Mouse (Mus musculus): ENCODE results near the gene Neo1. TPM values are rescaled to one million over a fixed set of nuclear protein-coding genes. Genes with fewer than 3 reads are reported as not detected.
A peak's percentile ranks its signal among the peaks of the same experiment; 100 is the strongest.
"Not testable (repeated sequence)": the region's sequence is repeated elsewhere in the genome, so short reads cannot be mapped to it uniquely, and the experiment has no call there.

The Neo1 gene
- polyA plus RNA-seq, 1 experiment from 2014 or later = 41.7 TPM

DNA sequence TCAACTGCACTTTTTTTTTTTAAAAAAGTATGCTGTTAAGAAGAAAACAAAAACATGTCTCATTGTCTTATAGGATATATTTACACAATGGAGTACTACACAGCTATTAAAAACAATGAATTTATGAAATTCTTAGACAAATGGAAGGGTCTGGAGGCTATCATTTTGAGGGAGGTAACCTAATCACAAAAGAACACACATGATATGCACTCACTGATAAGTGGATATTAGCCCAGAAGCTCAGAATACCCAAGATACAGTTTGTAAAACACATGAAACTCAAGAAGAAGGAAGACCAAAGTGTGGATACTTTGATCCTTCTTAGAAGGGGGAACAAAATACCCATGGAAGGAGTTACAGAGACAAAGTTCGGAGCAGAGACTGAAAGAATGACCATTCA lies 90.3 kb downstream of the Neo1 start:
- H3K4me1 ChIP-seq (ENCODE audit: control insufficient read depth, insufficient read depth, low read length); ATAC-seq; H3K27ac ChIP-seq (ENCODE audit: low read depth, low read length); DNase-seq (ENCODE audit: low spot score); H3K4me3 ChIP-seq (ENCODE audit: low read depth, low read length); H3K9ac ChIP-seq (ENCODE audit: low read length); H3K9me3 ChIP-seq (replicated peaks; ENCODE audit: control insufficient read depth, low read length); H3K36me3 ChIP-seq (ENCODE audit: control insufficient read depth, insufficient read depth, low read length); H3K4me2 ChIP-seq (ENCODE audit: low read length); H3K27me3 ChIP-seq (replicated peaks; ENCODE audit: control insufficient read depth, insufficient read depth, low read length): not testable (repeated sequence)
- WGBS = 95% methylated on average over 1 of the region's 1 CpGs

DNA sequence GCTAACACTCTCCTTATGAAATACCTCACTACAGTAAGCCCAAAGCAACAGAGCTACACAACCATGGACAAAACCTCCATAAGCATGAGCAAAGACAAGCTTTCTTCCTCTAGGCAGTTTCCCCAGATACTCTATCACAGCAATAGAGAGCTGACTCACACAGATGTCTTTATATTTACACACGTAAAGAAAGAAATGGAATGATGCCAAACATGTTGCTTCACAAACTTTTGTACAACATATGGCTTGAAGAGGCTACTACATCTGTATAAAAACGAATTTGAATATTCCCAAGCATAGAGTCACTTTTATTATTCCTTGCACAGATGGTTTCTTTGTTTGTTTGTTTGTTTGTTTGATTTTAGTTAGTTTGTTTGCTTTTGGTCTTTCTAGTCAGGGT lies 101.5 kb downstream of the Neo1 start:
- ATAC-seq = no peak

DNA sequence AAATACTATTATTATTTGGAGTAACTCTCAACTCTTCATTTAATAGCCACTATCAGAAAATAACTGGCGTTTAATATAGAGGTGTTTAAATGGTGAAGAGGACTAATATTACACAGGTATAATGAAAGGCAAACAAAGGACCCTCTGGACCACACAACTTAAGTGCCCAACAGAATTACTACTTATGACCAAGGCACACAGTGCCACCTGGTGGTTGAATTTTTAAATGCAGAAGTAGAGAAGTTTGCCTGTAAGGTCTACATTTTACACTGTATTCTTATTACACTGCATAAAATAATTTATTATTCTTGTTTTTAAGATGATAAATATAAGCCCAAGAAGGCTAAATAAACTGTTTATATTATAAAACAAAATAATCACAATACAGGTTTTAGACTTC lies 108.1 kb downstream of the Neo1 start:
- H3K4me1 ChIP-seq (ENCODE audit: control insufficient read depth, insufficient read depth, low read length) = no peaks in the 10 kb centered on the region
- WGBS = 26% methylated on average over 1 of the region's 1 CpGs
- peaks cover 8% of the 10 kb centered on the region for H3K36me3 ChIP-seq (ENCODE audit: control insufficient read depth, insufficient read depth, low read length)
- no peak overlapping the region for H3K27ac ChIP-seq (ENCODE audit: low read depth, low read length)
- no peaks in the 10 kb centered on the region for H3K9me3 ChIP-seq (replicated peaks; ENCODE audit: control insufficient read depth, low read length)
- DNase-seq (ENCODE audit: low spot score) (peak; percentile 84), ATAC-seq (no peak)
- no peaks in the 10 kb centered on the region for H3K27me3 ChIP-seq (replicated peaks; ENCODE audit: control insufficient read depth, insufficient read depth, low read length)
- no peak overlapping the region for H3K4me2 ChIP-seq (ENCODE audit: low read length)
- no peak overlapping the region for H3K9ac ChIP-seq (ENCODE audit: low read length)
- H3K4me3 ChIP-seq (ENCODE audit: low read depth, low read length) = no peak overlapping the region

More for the DNA sequence above, 101.5 kb downstream of the Neo1 start:
- Histone ChIP-seq H3K4me3 (ENCODE audit: low read depth, low read length) (no peak overlapping the region), H3K27ac (ENCODE audit: low read depth, low read length) (no peak overlapping the region), H3K4me1 (ENCODE audit: control insufficient read depth, insufficient read depth, low read length) (no peaks in the 10 kb centered on the region), H3K9ac (ENCODE audit: low read length) (no peak overlapping the region), H3K36me3 (ENCODE audit: control insufficient read depth, insufficient read depth, low read length) (peaks cover 4% of the 10 kb centered on the region), H3K4me2 (ENCODE audit: low read length) (no peak overlapping the region), H3K9me3 (replicated peaks; ENCODE audit: control insufficient read depth, low read length) (no peaks in the 10 kb centered on the region), H3K27me3 (replicated peaks; ENCODE audit: control insufficient read depth, insufficient read depth, low read length) (no peaks in the 10 kb centered on the region)
- DNase-seq (ENCODE audit: low spot score) = peak; percentile 14
- WGBS = 86% methylated on average over 2 of the region's 2 CpGs

DNA sequence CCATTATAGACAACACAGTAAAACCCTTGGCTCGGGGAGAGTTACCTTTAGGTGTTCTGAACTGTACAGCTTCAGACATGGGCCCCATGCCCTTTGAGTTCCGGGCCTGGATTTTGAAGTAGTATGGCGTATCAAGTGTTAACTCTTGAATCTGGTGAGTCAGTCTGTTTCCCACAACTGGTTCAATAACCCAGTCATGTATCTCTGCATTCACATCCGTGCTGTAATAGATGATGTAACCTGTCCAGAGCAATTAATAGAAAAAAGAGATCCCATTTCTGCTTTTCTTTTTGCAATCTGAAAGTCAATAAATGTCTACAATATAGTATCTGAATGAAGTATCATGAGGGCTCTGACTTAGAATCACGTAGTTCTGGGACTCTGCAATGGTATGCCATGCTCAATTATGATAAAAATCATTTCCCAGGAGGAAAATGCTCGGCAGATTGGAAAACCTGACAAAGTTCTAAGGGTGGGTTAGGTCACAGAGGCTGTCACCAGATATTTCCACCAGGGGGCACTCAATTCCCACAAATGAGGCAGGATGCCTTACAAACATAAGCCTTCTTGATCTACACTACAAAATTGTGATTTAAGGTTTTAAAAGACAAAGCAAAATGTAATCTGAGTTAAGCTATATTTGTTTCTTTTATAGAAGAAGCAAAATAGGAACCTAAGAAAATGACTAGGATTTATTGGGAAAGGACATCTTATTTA lies 133.2 kb downstream of the Neo1 start:
- ATAC-seq = no peak
- Histone ChIP-seq H3K27ac (ENCODE audit: low read depth, low read length) (no peak overlapping the region), H3K27me3 (replicated peaks; ENCODE audit: control insufficient read depth, insufficient read depth, low read length) (no peaks in the 10 kb centered on the region), H3K9ac (ENCODE audit: low read length) (no peak overlapping the region), H3K4me2 (ENCODE audit: low read length) (no peak overlapping the region), H3K4me3 (ENCODE audit: low read depth, low read length) (no peak overlapping the region), H3K36me3 (ENCODE audit: control insufficient read depth, insufficient read depth, low read length) (peaks cover 52% of the 10 kb centered on the region), H3K9me3 (replicated peaks; ENCODE audit: control insufficient read depth, low read length) (no peaks in the 10 kb centered on the region), H3K4me1 (ENCODE audit: control insufficient read depth, insufficient read depth, low read length) (no peaks in the 10 kb centered on the region)
- WGBS = 63% methylated on average over 6 of the region's 6 CpGs
- DNase-seq (ENCODE audit: low spot score) = peak; percentile 82

DNA sequence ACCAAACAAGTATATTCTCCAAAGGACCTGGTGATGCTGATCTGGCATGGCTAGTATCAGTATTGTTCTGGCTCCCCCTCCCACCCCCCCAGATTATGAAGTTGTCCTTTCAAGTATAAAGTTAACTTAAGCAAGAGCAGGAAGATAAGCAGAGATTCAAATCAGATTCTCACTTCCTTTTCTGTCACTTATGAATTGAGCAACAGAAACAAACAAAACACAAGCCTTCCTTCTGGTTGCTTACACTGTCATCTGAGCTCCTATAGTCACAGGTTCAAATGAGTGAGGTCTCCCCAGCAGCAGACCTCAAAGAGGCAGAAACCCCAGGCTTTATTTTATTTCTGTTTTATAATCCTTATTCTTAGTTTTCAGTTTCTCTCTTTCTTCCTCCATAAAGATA lies 136.6 kb downstream of the Neo1 start:
- Histone ChIP-seq H3K27me3 (replicated peaks; ENCODE audit: control insufficient read depth, insufficient read depth, low read length) (no peaks in the 10 kb centered on the region), H3K36me3 (ENCODE audit: control insufficient read depth, insufficient read depth, low read length) (peaks cover 37% of the 10 kb centered on the region)

DNA sequence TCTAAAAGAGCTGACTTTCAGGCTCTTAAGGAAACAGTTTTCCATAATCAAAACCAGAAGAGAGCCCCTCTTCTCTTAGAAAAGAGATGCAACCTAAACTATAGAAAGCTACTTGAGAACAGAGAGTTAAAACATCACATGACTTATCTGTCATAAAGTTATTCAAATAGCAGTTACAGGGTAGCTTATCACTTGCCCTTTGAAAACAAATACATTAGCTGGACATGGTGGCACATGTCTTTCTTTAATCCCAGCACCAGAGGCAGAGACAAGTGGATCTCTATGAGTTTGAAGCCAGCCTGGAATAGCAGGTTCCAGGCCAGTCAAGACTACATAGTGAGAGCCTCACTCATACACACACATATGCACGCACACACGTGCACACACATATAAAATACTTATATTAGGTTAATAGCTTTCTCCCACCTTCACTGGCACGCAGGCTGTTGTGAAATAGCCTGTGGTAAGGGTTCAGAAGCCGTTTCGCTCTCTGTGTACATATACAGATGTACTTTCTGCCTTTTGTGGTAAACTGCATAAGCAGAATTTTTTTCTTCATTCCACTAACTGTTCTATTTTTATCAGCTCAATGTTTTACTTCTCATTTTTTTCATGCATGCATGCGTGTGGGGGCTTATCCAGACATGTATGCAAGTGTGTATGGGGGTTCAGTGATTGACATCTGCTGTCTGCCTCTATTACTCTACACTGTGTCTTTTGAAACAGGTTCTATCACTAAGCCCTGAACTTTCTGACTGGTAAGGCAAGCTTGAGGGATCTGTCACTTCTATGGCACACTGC lies 144.2 kb downstream of the Neo1 start:
- H3K27me3 ChIP-seq (replicated peaks; ENCODE audit: control insufficient read depth, insufficient read depth, low read length) = no peaks in the 10 kb centered on the region
- H3K4me3 ChIP-seq (ENCODE audit: low read depth, low read length) = no peak overlapping the region
- H3K27ac ChIP-seq (ENCODE audit: low read depth, low read length) = no peak overlapping the region
- WGBS = 92% methylated on average over 6 of the region's 6 CpGs
- ATAC-seq (no peak), DNase-seq (ENCODE audit: low spot score) (no peak)
- H3K9ac ChIP-seq (ENCODE audit: low read length) = no peak overlapping the region
- no peaks in the 10 kb centered on the region for H3K4me1 ChIP-seq (ENCODE audit: control insufficient read depth, insufficient read depth, low read length)
- H3K4me2 ChIP-seq (ENCODE audit: low read length) = no peak overlapping the region
- peaks cover 50% of the 10 kb centered on the region for H3K36me3 ChIP-seq (ENCODE audit: control insufficient read depth, insufficient read depth, low read length)
- H3K9me3 ChIP-seq (replicated peaks; ENCODE audit: control insufficient read depth, low read length) = no peaks in the 10 kb centered on the region

More for the DNA sequence above, 136.6 kb downstream of the Neo1 start:
- Histone ChIP-seq H3K4me3 (ENCODE audit: low read depth, low read length) (no peak overlapping the region), H3K9me3 (replicated peaks; ENCODE audit: control insufficient read depth, low read length) (no peaks in the 10 kb centered on the region), H3K4me1 (ENCODE audit: control insufficient read depth, insufficient read depth, low read length) (no peaks in the 10 kb centered on the region), H3K4me2 (ENCODE audit: low read length) (no peak overlapping the region), H3K27ac (ENCODE audit: low read depth, low read length) (no peak overlapping the region), H3K9ac (ENCODE audit: low read length) (no peak overlapping the region)
- DNase-seq (ENCODE audit: low spot score) = no peak
- no peak for ATAC-seq

DNA sequence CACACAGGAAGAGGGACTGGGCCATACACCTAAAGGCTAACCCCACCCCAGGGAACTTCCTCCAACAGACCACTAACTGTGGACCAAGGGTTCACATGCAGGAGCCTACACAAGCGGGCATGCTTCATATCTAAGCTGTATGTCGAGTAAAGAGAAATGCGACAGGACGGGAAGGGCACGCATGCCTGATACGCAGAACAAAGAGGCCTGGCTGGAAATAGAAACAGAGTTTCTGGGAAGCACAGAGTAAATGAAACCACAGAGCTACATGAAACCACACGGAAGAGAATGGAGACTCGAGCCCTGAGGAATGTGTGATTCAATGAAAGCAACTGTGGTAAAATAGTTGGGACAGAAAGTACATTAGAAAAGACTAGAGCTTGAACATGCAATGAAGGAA lies 145.3 kb downstream of the Neo1 start:
- Histone ChIP-seq H3K4me3 (ENCODE audit: low read depth, low read length) (no peak overlapping the region), H3K36me3 (ENCODE audit: control insufficient read depth, insufficient read depth, low read length) (peaks cover 55% of the 10 kb centered on the region), H3K27me3 (replicated peaks; ENCODE audit: control insufficient read depth, insufficient read depth, low read length) (no peaks in the 10 kb centered on the region), H3K4me1 (ENCODE audit: control insufficient read depth, insufficient read depth, low read length) (no peaks in the 10 kb centered on the region), H3K27ac (ENCODE audit: low read depth, low read length) (no peak overlapping the region), H3K9me3 (replicated peaks; ENCODE audit: control insufficient read depth, low read length) (no peaks in the 10 kb centered on the region), H3K4me2 (ENCODE audit: low read length) (no peak overlapping the region), H3K9ac (ENCODE audit: low read length) (no peak overlapping the region)
- no peak for DNase-seq (ENCODE audit: low spot score)
- whole genome bisulfite sequencing = 90% methylated on average over 8 of the region's 8 CpGs
- ATAC-seq = no peak

DNA sequence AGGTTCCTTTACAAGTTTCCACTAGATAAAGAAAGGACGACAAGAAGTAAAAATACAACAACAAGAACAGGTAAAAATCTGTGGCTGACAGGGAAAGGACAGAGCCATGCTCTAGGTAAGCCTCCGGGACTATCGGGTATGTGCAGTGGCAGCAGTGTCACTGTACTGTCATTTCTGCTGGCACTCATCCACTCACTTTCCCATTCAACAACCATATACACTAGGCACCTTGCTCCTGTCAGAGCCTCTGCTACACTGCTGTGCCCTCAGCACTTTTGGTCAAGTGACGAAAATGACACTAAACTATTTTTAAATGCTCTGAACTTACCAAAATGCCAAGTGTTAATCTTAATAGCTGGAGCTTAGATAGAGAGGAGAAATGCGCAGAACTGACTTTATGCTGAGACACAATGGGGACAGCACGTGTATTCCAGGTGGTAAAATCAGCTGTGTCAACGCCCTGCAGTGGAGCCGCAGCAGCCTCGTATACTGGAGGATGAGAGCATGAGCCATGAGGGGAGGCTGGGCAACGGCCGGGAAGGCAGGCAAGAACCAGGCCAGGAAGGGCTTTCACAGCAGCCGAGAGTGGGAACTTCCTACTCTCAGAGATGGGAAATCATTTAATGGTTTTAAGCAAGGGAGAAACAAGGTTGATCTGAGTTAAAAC lies 146.3 kb downstream of the Neo1 start:
- Histone ChIP-seq H3K27me3 (replicated peaks; ENCODE audit: control insufficient read depth, insufficient read depth, low read length) (no peaks in the 10 kb centered on the region), H3K36me3 (ENCODE audit: control insufficient read depth, insufficient read depth, low read length) (peaks cover 59% of the 10 kb centered on the region), H3K4me2 (ENCODE audit: low read length) (no peak overlapping the region), H3K4me3 (ENCODE audit: low read depth, low read length) (no peak overlapping the region), H3K4me1 (ENCODE audit: control insufficient read depth, insufficient read depth, low read length) (no peaks in the 10 kb centered on the region), H3K27ac (ENCODE audit: low read depth, low read length) (no peak overlapping the region), H3K9me3 (replicated peaks; ENCODE audit: control insufficient read depth, low read length) (no peaks in the 10 kb centered on the region), H3K9ac (ENCODE audit: low read length) (no peak overlapping the region)
- ATAC-seq (no peak), DNase-seq (ENCODE audit: low spot score) (no peak)
- WGBS = 90% methylated on average over 12 of the region's 12 CpGs

DNA sequence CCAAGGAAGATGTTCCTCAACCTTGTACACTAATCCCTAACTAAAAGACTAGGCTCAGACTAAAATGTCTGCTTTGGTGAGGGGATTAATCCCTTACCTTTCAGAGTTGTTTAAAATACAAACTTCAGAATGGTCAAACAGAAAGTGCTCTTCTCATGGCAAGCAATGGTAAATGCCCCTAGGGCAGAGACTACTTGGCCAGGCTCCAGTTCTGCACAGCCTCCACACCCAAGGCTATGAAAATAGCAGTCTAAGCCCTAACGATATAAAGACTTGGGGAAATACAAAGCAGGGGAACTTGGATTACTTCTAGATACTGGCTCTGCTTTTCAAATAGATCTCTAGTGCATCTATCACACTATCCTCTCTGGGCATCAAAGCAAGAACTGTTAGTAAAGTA lies 153.6 kb downstream of the Neo1 start:
- no peak for ATAC-seq
- Histone ChIP-seq H3K9ac (ENCODE audit: low read length) (no peak overlapping the region), H3K4me3 (ENCODE audit: low read depth, low read length) (no peak overlapping the region), H3K36me3 (ENCODE audit: control insufficient read depth, insufficient read depth, low read length) (peaks cover 71% of the 10 kb centered on the region), H3K4me1 (ENCODE audit: control insufficient read depth, insufficient read depth, low read length) (no peaks in the 10 kb centered on the region), H3K4me2 (ENCODE audit: low read length) (no peak overlapping the region), H3K27me3 (replicated peaks; ENCODE audit: control insufficient read depth, insufficient read depth, low read length) (no peaks in the 10 kb centered on the region), H3K27ac (ENCODE audit: low read depth, low read length) (no peak overlapping the region), H3K9me3 (replicated peaks; ENCODE audit: control insufficient read depth, low read length) (no peaks in the 10 kb centered on the region)
- WGBS = 9% methylated on average over 1 of the region's 1 CpGs
- DNase-seq (ENCODE audit: low spot score) = no peak

All from forebrain, embryonic 14.5 days (tissue).